Mouse (Mus musculus): ENCODE data around the gene Fam53a.

DNA sequence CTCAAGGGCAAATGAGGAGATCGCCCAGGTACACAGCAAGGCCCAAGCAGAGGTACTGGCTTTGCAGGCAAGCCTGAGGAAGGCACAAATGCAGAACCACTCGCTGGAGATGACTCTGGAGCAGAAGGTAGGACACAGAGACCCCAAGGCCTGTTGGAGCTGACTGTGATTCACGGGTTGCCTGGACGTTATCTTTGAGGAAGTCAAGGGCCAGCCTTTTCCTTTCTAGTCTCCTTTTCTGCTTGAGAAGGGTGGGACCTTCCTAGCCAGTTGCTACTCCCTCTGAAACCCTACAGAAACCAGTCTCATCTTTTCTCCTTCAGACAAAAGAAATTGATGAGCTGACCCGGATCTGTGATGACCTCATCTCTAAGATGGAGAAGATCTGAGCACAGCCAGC, 42.2 kb upstream of the Fam53a start:
- TF ChIP-seq MYOG (IDR thresholded peaks at IDR 0.05; ENCODE audit: control insufficient read depth, extremely low read depth, insufficient read length): no peak
- TF ChIP-seq CTCF (IDR thresholded peaks at IDR 0.05; ENCODE audit: control insufficient read depth, insufficient read depth, insufficient read length): no peak
- no peak for TF ChIP-seq MAX (IDR thresholded peaks at IDR 0.05)
- no peak for TF ChIP-seq USF1 (IDR thresholded peaks at IDR 0.05; ENCODE audit: low read depth)
- no peak for TF ChIP-seq MYOD1 (IDR thresholded peaks at IDR 0.05; ENCODE audit: control insufficient read depth, insufficient read length, low read depth)
- no peak for TF ChIP-seq CEBPB (IDR thresholded peaks at IDR 0.05; ENCODE audit: low read depth)
- no peak for TF ChIP-seq FOSL1 (IDR thresholded peaks at IDR 0.05; ENCODE audit: insufficient read depth, low read length, poor library complexity, severe bottlenecking)

All from C2C12 (cell line).